Mouse (Mus musculus) myocyte (in vitro differentiated cells): ENCODE measurements around the gene Mov10l1.

Source experiments
- CEBPB ChIP-seq: IDR thresholded peaks from 2 replicates; pipeline ENCODE4 v1.6.1; 2011; ENCODE audit warnings: mild to moderate bottlenecking, moderate library complexity; ENCODE audit not compliant: poor library complexity, insufficient read depth, severe bottlenecking
- MAX ChIP-seq: IDR thresholded peaks from one replicate; pipeline ENCODE4 v1.6.1; 2011; ENCODE audit warnings: low read depth, mild to moderate bottlenecking, control low read depth
- MYOD1 ChIP-seq, 3 experiments: IDR thresholded peaks; one replicate each; pipeline ENCODE4 v1.6.1; 2011; ENCODE audit warnings: control low read depth in 2 of 3, low read depth in 2 of 3, mild to moderate bottlenecking in 2 of 3, moderate library complexity in 1 of 3; ENCODE audit not compliant: insufficient read length in 2 of 3, control insufficient read depth in 1 of 3
- MYOG ChIP-seq, 3 experiments: IDR thresholded peaks; one replicate each; pipeline ENCODE4 v1.6.1; 2011; ENCODE audit warnings: control low read depth in 2 of 3, low read depth in 2 of 3, mild to moderate bottlenecking in 2 of 3; ENCODE audit not compliant: insufficient read length in 2 of 3, control insufficient read depth in 1 of 3, insufficient read depth in 1 of 3
- POLR2A ChIP-seq: IDR thresholded peaks from one replicate; pipeline ENCODE4 v1.6.1; 2011; ENCODE audit warnings: low read depth, mild to moderate bottlenecking, control low read depth, moderate library complexity; ENCODE audit not compliant: insufficient read length
- POLR2AphosphoS2 ChIP-seq: IDR thresholded peaks from one replicate; pipeline ENCODE4 v1.6.1; 2011; ENCODE audit warnings: low read depth, control low read depth; ENCODE audit not compliant: insufficient read length
- SRF ChIP-seq: IDR thresholded peaks from one replicate; pipeline ENCODE4 v1.6.1; 2011; ENCODE audit warnings: low read depth; ENCODE audit not compliant: control insufficient read depth, insufficient read length
- TCF12 ChIP-seq: IDR thresholded peaks from one replicate; pipeline ENCODE4 v1.6.1; 2011; ENCODE audit warnings: mild to moderate bottlenecking, control low read depth; ENCODE audit not compliant: poor library complexity, insufficient read depth, severe bottlenecking
- TCF3 ChIP-seq: IDR thresholded peaks from one replicate; pipeline ENCODE4 v1.6.1; 2011; ENCODE audit warnings: low read depth, control low read depth; ENCODE audit not compliant: insufficient read length
- USF1 ChIP-seq: IDR thresholded peaks from one replicate; pipeline ENCODE4 v1.6.1; 2011; ENCODE audit warnings: low read depth, mild to moderate bottlenecking, control low read depth, moderate library complexity

- no peak for TF ChIP-seq MYOD1 (IDR thresholded peaks at IDR 0.05; ENCODE audit: control insufficient read depth in 1 of 3, insufficient read length in 2 of 3, low read depth in 2 of 3)
- no peak for TF ChIP-seq POLR2A
- no peak for TF ChIP-seq USF1
- TF ChIP-seq MAX: no peak
- TF ChIP-seq POLR2AphosphoS2: no peak
- no peak for TF ChIP-seq MYOG (IDR thresholded peaks at IDR 0.05; ENCODE audit: control insufficient read depth in 1 of 3, insufficient read depth in 1 of 3, insufficient read length in 2 of 3, low read depth in 2 of 3)
- no peak for TF ChIP-seq TCF3
- TF ChIP-seq SRF: no peak
- TF ChIP-seq TCF12: no peak
- no peak for TF ChIP-seq CEBPB
Measured at GRCm38 (mm10) chr15:89083906-89084305, 101.2 kb downstream of the Mov10l1 start.
